Mouse (Mus musculus) CH12.LX (cell line): ENCODE measurements around the gene Scnn1g. TPM values are rescaled to one million over a fixed set of nuclear protein-coding genes. Genes with fewer than 3 reads are reported as not detected.

ENCODE experiments used
- DNase-seq: peaks from one replicate; pipeline ENCODE4 v3.0.0-alpha.2; 2013; ENCODE audit errors: extremely low read depth
- H3K27ac ChIP-seq: 2 replicates; pipeline ENCODE4 v1.5.1; 2012; ENCODE audit warnings: low read depth, mild to moderate bottlenecking, control low read depth, moderate library complexity; ENCODE audit not compliant: insufficient read depth
- H3K27me3 ChIP-seq: replicated peaks from 2 replicates; pipeline ENCODE3; 2012; ENCODE audit warnings: inconsistent platforms
- H3K36me3 ChIP-seq, 2 experiments: replicated peaks in 1 of 2; 2 replicates each; pipeline versions ENCODE3 to v1.6.1; 2012; ENCODE audit warnings: inconsistent platforms in 1 of 2, low read length in 1 of 2, mild to moderate bottlenecking in 1 of 2, mixed read lengths in 1 of 2, moderate library complexity in 1 of 2; ENCODE audit not compliant: control insufficient read depth in 1 of 2, insufficient read depth in 1 of 2
- H3K4me1 ChIP-seq, 2 experiments: 2 replicates each; pipeline ENCODE4 v1.6.1; 2012; ENCODE audit warnings: inconsistent platforms in 1 of 2, moderate library complexity in 1 of 2; ENCODE audit not compliant: insufficient read depth in 2 of 2, control insufficient read depth in 1 of 2
- H3K4me2 ChIP-seq: 2 replicates; pipeline ENCODE4 v1.6.1; 2012; ENCODE audit warnings: low read depth, mild to moderate bottlenecking, control low read depth; ENCODE audit not compliant: poor library complexity, insufficient read depth, severe bottlenecking
- H3K4me3 ChIP-seq, 3 experiments: fragments of 150-350 bp in 1 of 3; sonication (generic) in 1 of 3; replicated peaks in 1 of 3; 2 replicates each; pipeline versions ENCODE3 to v1.5.1; 2011 to 2012; ENCODE audit warnings: low read depth in 2 of 3, low read length in 2 of 3, mild to moderate bottlenecking in 2 of 3, moderate library complexity in 2 of 3, control low read depth in 1 of 3, improper control_type of control experiment in 1 of 3, inconsistent platforms in 1 of 3, mixed read lengths in 1 of 3; ENCODE audit not compliant: poor library complexity in 1 of 3
- H3K79me2 ChIP-seq: replicated peaks from 2 replicates; pipeline ENCODE4 v1.6.1; 2012; ENCODE audit warnings: mild to moderate bottlenecking, moderate library complexity; ENCODE audit not compliant: control insufficient read depth, poor library complexity, insufficient read depth, severe bottlenecking; ENCODE audit errors: extremely low read depth
- H3K9ac ChIP-seq: 2 replicates; pipeline ENCODE4 v1.6.1; 2012; ENCODE audit warnings: low read depth, mild to moderate bottlenecking, control low read depth, moderate library complexity; ENCODE audit not compliant: insufficient read depth
- H3K9me3 ChIP-seq: replicated peaks from 2 replicates; pipeline ENCODE3; 2012; ENCODE audit warnings: low read length, inconsistent platforms, mixed read lengths
- CHD2 ChIP-seq: IDR thresholded peaks from 2 replicates; pipeline ENCODE4 v1.6.1; 2011; ENCODE audit warnings: low read length, improper control_type of control experiment
- ELF1 ChIP-seq: IDR thresholded peaks from 2 replicates; pipeline ENCODE4 v1.6.1; 2014; ENCODE audit warnings: low read depth, mild to moderate bottlenecking, inconsistent platforms, low read length, improper control_type of control experiment
- EP300 ChIP-seq: IDR thresholded peaks from 2 replicates; pipeline ENCODE4 v1.6.1; 2011; ENCODE audit warnings: low read length, improper control_type of control experiment
- ETS1 ChIP-seq: conservative IDR thresholded peaks from 2 replicates; pipeline ENCODE4 v1.6.1; 2012; ENCODE audit warnings: low read depth, mild to moderate bottlenecking, inconsistent platforms, low read length, improper control_type of control experiment, moderate library complexity
- HCFC1 ChIP-seq: IDR thresholded peaks from 2 replicates; pipeline ENCODE4 v1.6.1; 2012; ENCODE audit warnings: low read depth, mild to moderate bottlenecking, inconsistent platforms, low read length, improper control_type of control experiment
- IRF4 ChIP-seq: IDR thresholded peaks from 2 replicates; pipeline ENCODE4 v1.6.1; 2014; ENCODE audit warnings: low read depth, mild to moderate bottlenecking, inconsistent platforms, low read length, improper control_type of control experiment
- JUND ChIP-seq: conservative IDR thresholded peaks from 2 replicates; pipeline ENCODE4 v1.6.1; 2011; ENCODE audit warnings: low read depth, low read length, improper control_type of control experiment
- MAX ChIP-seq: IDR thresholded peaks from 2 replicates; pipeline ENCODE4 v1.6.1; 2011; ENCODE audit warnings: low read length, improper control_type of control experiment
- MAZ ChIP-seq: IDR thresholded peaks from 2 replicates; pipeline ENCODE4 v1.6.1; 2012; ENCODE audit warnings: low read depth, mild to moderate bottlenecking, inconsistent platforms, low read length, improper control_type of control experiment, moderate library complexity
- MEF2A ChIP-seq: IDR thresholded peaks from 2 replicates; pipeline ENCODE4 v1.6.1; 2014; ENCODE audit warnings: low read depth, mild to moderate bottlenecking, inconsistent platforms, low read length, improper control_type of control experiment, borderline replicate concordance
- MXI1 ChIP-seq: IDR thresholded peaks from 2 replicates; pipeline ENCODE4 v1.6.1; 2011; ENCODE audit warnings: mild to moderate bottlenecking, low read depth, low read length, improper control_type of control experiment
- RAD21 ChIP-seq: IDR thresholded peaks from 2 replicates; pipeline ENCODE4 v1.6.1; 2011; ENCODE audit warnings: low read depth, mild to moderate bottlenecking, low read length, improper control_type of control experiment, moderate library complexity
- SIN3A ChIP-seq: IDR thresholded peaks from 2 replicates; pipeline ENCODE4 v1.6.1; 2012; ENCODE audit warnings: low read length, improper control_type of control experiment, inconsistent platforms
- SMC3 ChIP-seq: IDR thresholded peaks from 2 replicates; pipeline ENCODE4 v1.6.1; 2011; ENCODE audit warnings: low read depth, low read length, improper control_type of control experiment
- TBP ChIP-seq: conservative IDR thresholded peaks from 2 replicates; pipeline ENCODE4 v1.6.1; 2011; ENCODE audit warnings: low read depth, low read length, improper control_type of control experiment
- USF1 ChIP-seq: IDR thresholded peaks from 2 replicates; pipeline ENCODE4 v1.6.1; 2014; ENCODE audit warnings: low read depth, mild to moderate bottlenecking, inconsistent platforms, low read length, improper control_type of control experiment
- ZC3H11A ChIP-seq: IDR thresholded peaks from 2 replicates; pipeline ENCODE4 v1.6.1; 2012; ENCODE audit warnings: low read depth, mild to moderate bottlenecking, inconsistent platforms, low read length, improper control_type of control experiment
- ZMIZ1 ChIP-seq: IDR thresholded peaks from 2 replicates; pipeline ENCODE4 v1.6.1; 2012; ENCODE audit warnings: low read depth, mild to moderate bottlenecking, inconsistent platforms, low read length, improper control_type of control experiment
- dilution Hi-C: fragments of 300-500 bp; cut with MboI; formaldehyde crosslinking; loops from 2 replicates; pipeline ENCODE4 v1.14.3; 2020; ENCODE audit warnings: low sequenced_read_pairs; ENCODE audit not compliant: extremely low pct_unique_long_range_greater_than_20kb, extremely low pct_ligation_motif_present
- in situ Hi-C: fragments of 300-500 bp; cut with MboI; formaldehyde crosslinking; loops from 3 replicates; pipeline ENCODE4 v1.14.3; 2019; ENCODE audit warnings: low sequenced_read_pairs, low pct_ligation_motif_present, low pct_unique_long_range_greater_than_20kb, mixed read lengths
- polyA plus RNA-seq: library from polyadenylated mRNA; unstranded; fragments of >175 nt; gene quantifications from 2 replicates; pipeline ENCODE4 v1.2.1, GENCODE M21; 2012; ENCODE audit warnings: low read depth; ENCODE audit not compliant: insufficient read length
- total RNA-seq, 2 experiments: library from RNA; depleted of rRNA; stranded (reverse); fragments of 300-350 nt in 1 of 2; fragments of >200 nt in 1 of 2; gene quantifications; 2 replicates each; pipeline ENCODE4 v1.2.3; 2012 to 2014

The Scnn1g gene
- total and polyA plus RNA-seq, 3 experiments: not detected

DNA sequence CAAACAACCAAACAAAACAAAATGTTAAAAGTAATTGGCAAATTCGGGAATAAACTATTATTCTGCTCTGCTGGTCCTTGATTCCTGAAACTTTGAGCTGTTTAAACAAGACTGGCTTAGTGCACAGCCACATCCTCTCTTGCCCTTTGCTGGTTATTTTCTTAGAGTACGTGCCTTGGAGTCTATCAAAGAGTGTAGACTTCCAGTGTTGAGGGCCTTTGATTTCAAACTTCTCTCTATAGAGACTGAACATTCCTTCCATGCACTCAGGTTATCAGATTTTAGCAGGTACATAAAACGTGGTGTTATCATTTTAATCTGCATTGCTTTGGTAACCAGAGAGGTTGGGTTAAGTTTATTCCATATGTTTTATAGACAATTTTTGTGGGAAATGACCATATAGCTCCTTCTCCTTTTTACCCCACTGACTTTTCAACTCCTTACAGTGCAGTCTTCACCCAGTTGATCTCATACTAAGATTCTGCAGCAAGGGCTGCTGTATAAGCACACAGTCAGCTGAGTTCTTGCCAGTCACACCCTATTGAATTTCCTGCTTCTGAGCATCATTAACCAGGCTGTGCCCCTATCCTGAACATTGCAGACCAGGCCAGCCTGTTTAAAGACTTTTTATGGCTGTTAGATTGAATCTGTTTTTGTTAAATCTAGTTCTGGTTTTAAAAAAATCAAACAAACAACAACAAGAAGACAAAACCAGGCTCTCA is 48.1 kb downstream of the Scnn1g start:
- TF ChIP-seq USF1 (no peak), MXI1 (no peak), ZMIZ1 (no peak), SIN3A (no peak), ZC3H11A (no peak), EP300 (no peak), MAX (no peak), RAD21 (no peak), ELF1 (no peak), MAZ (no peak), IRF4 (no peak), MEF2A (no peak), CHD2 (no peak), SMC3 (no peak), ETS1 (no peak), TBP (no peak)
- peaks cover 2% of the 10 kb centered on the region for H3K27me3 ChIP-seq
- H3K27ac ChIP-seq: no peak overlapping the region
- no peaks in the 10 kb centered on the region for H3K9me3 ChIP-seq
- dilution Hi-C loops (no loop called here), in situ Hi-C loops (no loop called here)
- H3K36me3 ChIP-seq: no peaks in the 10 kb centered on the region
- H3K9ac ChIP-seq: no peak overlapping the region
- no peaks in the 10 kb centered on the region for H3K79me2 ChIP-seq
- no peak for DNase-seq
- H3K4me1 ChIP-seq: no peaks in the 10 kb centered on the region
- H3K4me2 ChIP-seq: no peak overlapping the region
- H3K4me3 ChIP-seq: no peak overlapping the region

DNA sequence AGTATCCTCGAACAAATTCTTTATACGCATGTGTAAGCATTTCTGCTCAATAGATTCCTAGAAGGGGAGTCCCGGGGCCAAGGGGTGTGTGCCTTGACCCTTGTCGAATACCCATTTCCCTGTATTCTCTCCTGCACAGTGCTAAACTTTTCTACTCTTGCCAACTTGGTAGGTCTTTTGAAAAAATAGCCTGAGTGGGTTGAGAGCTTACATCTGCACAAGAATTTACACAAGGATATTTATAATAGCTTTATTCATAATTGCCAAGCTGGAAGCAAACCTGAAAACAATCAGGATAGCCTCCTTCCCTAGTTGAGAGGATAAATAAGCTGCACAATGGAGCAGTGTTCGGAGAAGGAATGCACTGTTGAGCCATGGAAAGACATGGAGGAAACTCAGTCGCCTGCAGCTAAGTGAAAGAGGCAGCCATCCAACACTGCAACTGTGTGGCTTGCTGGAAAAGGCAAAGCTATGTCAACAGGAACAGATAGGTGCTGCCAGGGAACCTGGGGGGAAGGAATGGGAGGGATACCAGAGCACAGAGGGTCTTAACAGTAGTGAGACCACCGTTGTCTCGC is 51.5 kb downstream of the Scnn1g start:
- in situ Hi-C loops (no loop called here), dilution Hi-C loops (no loop called here)
- no peak overlapping the region for H3K9ac ChIP-seq
- H3K4me3 ChIP-seq: no peak overlapping the region
- no peak overlapping the region for H3K4me2 ChIP-seq
- no peak overlapping the region for H3K27ac ChIP-seq
- no peaks in the 10 kb centered on the region for H3K36me3 ChIP-seq
- no peaks in the 10 kb centered on the region for H3K4me1 ChIP-seq
- TF ChIP-seq MAZ (no peak), JUND (no peak), SIN3A (no peak), HCFC1 (no peak)
- H3K9me3 ChIP-seq: no peaks in the 10 kb centered on the region
- H3K27me3 ChIP-seq: peaks cover 7% of the 10 kb centered on the region
- DNase-seq: no peak
- no peaks in the 10 kb centered on the region for H3K79me2 ChIP-seq
